Mouse (Mus musculus) kidney, adult 2 months (tissue): ENCODE measurements at regions not wholly inside any gene's neighbourhood (a gene's known extent, or its start where the extent isn't known, plus 50 kb on each side); places are given as distances from the start of the nearest gene placed in this dataset.

Source experiments
- DNase-seq: peaks from one replicate; pipeline ENCODE4 v3.0.0; 2021
- H3K27ac ChIP-seq: fragments of 200-500 bp; 2 replicates; pipeline ENCODE4 v1.5.1; 2012; ENCODE audit warnings: low read depth, low read length, control low read depth, inconsistent platforms; ENCODE audit not compliant: insufficient read depth
- H3K27me3 ChIP-seq: fragments of 200-500 bp; replicated peaks from 2 replicates; pipeline ENCODE4 v1.6.1; 2012; ENCODE audit warnings: mild to moderate bottlenecking, moderate library complexity, low read length, inconsistent platforms; ENCODE audit not compliant: control insufficient read depth, insufficient read depth
- H3K36me3 ChIP-seq: fragments of 200-500 bp; 2 replicates; pipeline ENCODE4 v1.6.1; 2012; ENCODE audit warnings: mild to moderate bottlenecking, moderate library complexity, low read length, inconsistent platforms; ENCODE audit not compliant: control insufficient read depth, insufficient read depth
- H3K4me1 ChIP-seq: fragments of 200-500 bp; 2 replicates; pipeline ENCODE4 v1.6.1; 2011; ENCODE audit warnings: low read length; ENCODE audit not compliant: control insufficient read depth, insufficient read depth
- H3K4me3 ChIP-seq: fragments of 200-500 bp; 2 replicates; pipeline ENCODE4 v1.5.1; 2011; ENCODE audit warnings: mild to moderate bottlenecking, low read depth, low read length, control low read depth; ENCODE audit not compliant: insufficient read depth
- CTCF ChIP-seq: fragments of 200-500 bp; conservative IDR thresholded peaks from 2 replicates; pipeline ENCODE4 v1.5.1; 2011; ENCODE audit warnings: low read depth, mild to moderate bottlenecking, control low read depth, low read length, moderate library complexity, mixed read lengths; ENCODE audit not compliant: insufficient read depth, insufficient read length
- POLR2A ChIP-seq: fragments of 200-500 bp; IDR thresholded peaks from one replicate; pipeline ENCODE4 v1.6.1; 2011; ENCODE audit warnings: low read depth, low read length, control low read depth
- WGBS: fragments of 180-500 bp; shearing (Covaris S2); methylation state at CpG from one replicate; pipeline ENCODE4 v1.1.7; 2018; 5-methylcytosine and 5-hydroxymethylcytosine counted together

- no peaks in the 10 kb centered on the region for H3K27me3 ChIP-seq
- TF ChIP-seq POLR2A (no peak), CTCF (no peak)
- H3K36me3 ChIP-seq: no peaks in the 10 kb centered on the region
- no peaks in the 10 kb centered on the region for H3K4me1 ChIP-seq
- no peak for DNase-seq
- no peak overlapping the region for H3K27ac ChIP-seq
- WGBS: 23% methylated on average over 5 of the region's 5 CpGs
- H3K4me3 ChIP-seq: no peak overlapping the region
Observed at GRCm38 (mm10) chr16:7632474-7632873, 792.5 kb downstream of the Tmem114 start.

GRCm38 (mm10) chr16:7628351-7628750 lies 796.6 kb downstream of the Tmem114 start:
- Histone ChIP-seq H3K4me1 (no peaks in the 10 kb centered on the region), H3K27me3 (no peaks in the 10 kb centered on the region), H3K27ac (no peak overlapping the region), H3K36me3 (no peaks in the 10 kb centered on the region), H3K4me3 (no peak overlapping the region)
- WGBS: 52% methylated on average over 8 of the region's 8 CpGs
- TF ChIP-seq CTCF (no peak), POLR2A (no peak)
- no peak for DNase-seq

GRCm38 (mm10) chr16:7606602-7607001 lies 818.3 kb downstream of the Tmem114 start:
- no peak overlapping the region for H3K4me3 ChIP-seq
- no peak overlapping the region for H3K27ac ChIP-seq
- no peaks in the 10 kb centered on the region for H3K4me1 ChIP-seq
- TF ChIP-seq CTCF (no peak), POLR2A (no peak)
- DNase-seq: no peak
- WGBS: 62% methylated on average over 2 of the region's 2 CpGs
- no peaks in the 10 kb centered on the region for H3K27me3 ChIP-seq
- no peaks in the 10 kb centered on the region for H3K36me3 ChIP-seq

GRCm38 (mm10) chr16:7602428-7602827 lies 822.5 kb downstream of the Tmem114 start:
- Histone ChIP-seq H3K4me1 (no peaks in the 10 kb centered on the region), H3K36me3 (no peaks in the 10 kb centered on the region), H3K27me3 (no peaks in the 10 kb centered on the region), H3K4me3 (no peak overlapping the region), H3K27ac (no peak overlapping the region)
- peak; percentile 6 for DNase-seq
- 20% methylated on average over 1 of the region's 1 CpGs for WGBS
- TF ChIP-seq CTCF: no peak
- TF ChIP-seq POLR2A: no peak

GRCm38 (mm10) chr16:7574879-7575278 lies 850.1 kb downstream of the Tmem114 start:
- no peaks in the 10 kb centered on the region for H3K36me3 ChIP-seq
- H3K4me3 ChIP-seq: no peak overlapping the region
- H3K4me1 ChIP-seq: no peaks in the 10 kb centered on the region
- DNase-seq: no peak
- no peaks in the 10 kb centered on the region for H3K27me3 ChIP-seq
- TF ChIP-seq POLR2A (no peak), CTCF (no peak)
- H3K27ac ChIP-seq: no peak overlapping the region
- WGBS: 59% methylated on average over 3 of the region's 3 CpGs

GRCm38 (mm10) chr16:7560841-7561240 lies 864.1 kb downstream of the Tmem114 start:
- no peak for TF ChIP-seq POLR2A
- no peak for TF ChIP-seq CTCF
- no peak for DNase-seq
- H3K4me3 ChIP-seq: no peak overlapping the region
- no peaks in the 10 kb centered on the region for H3K36me3 ChIP-seq
- 64% methylated on average over 2 of the region's 2 CpGs for WGBS
- H3K27me3 ChIP-seq: no peaks in the 10 kb centered on the region
- no peaks in the 10 kb centered on the region for H3K4me1 ChIP-seq
- H3K27ac ChIP-seq: no peak overlapping the region

- TF ChIP-seq POLR2A: no peak
- 74% methylated on average over 1 of the region's 1 CpGs for WGBS
Observed at GRCm38 (mm10) chr16:7559177-7559576, 865.8 kb downstream of the Tmem114 start.

GRCm38 (mm10) chr16:7558637-7559036 lies 866.3 kb downstream of the Tmem114 start:
- WGBS: 88% methylated on average over 1 of the region's 1 CpGs
- no peak for TF ChIP-seq POLR2A
- TF ChIP-seq CTCF: no peak
- Histone ChIP-seq H3K36me3 (no peaks in the 10 kb centered on the region), H3K4me1 (no peaks in the 10 kb centered on the region), H3K4me3 (no peak overlapping the region), H3K27me3 (no peaks in the 10 kb centered on the region), H3K27ac (no peak overlapping the region)
- no peak for DNase-seq

More at GRCm38 (mm10) chr16:7559177-7559576, 865.8 kb downstream of the Tmem114 start:
- DNase-seq: peak; percentile 12
- no peaks in the 10 kb centered on the region for H3K36me3 ChIP-seq
- no peaks in the 10 kb centered on the region for H3K4me1 ChIP-seq
- H3K27me3 ChIP-seq: no peaks in the 10 kb centered on the region
- H3K4me3 ChIP-seq: no peak overlapping the region
- no peak overlapping the region for H3K27ac ChIP-seq
